Comparison of ENCODE assay signal across 14 mouse cellular contexts in the genomic region with DNA sequence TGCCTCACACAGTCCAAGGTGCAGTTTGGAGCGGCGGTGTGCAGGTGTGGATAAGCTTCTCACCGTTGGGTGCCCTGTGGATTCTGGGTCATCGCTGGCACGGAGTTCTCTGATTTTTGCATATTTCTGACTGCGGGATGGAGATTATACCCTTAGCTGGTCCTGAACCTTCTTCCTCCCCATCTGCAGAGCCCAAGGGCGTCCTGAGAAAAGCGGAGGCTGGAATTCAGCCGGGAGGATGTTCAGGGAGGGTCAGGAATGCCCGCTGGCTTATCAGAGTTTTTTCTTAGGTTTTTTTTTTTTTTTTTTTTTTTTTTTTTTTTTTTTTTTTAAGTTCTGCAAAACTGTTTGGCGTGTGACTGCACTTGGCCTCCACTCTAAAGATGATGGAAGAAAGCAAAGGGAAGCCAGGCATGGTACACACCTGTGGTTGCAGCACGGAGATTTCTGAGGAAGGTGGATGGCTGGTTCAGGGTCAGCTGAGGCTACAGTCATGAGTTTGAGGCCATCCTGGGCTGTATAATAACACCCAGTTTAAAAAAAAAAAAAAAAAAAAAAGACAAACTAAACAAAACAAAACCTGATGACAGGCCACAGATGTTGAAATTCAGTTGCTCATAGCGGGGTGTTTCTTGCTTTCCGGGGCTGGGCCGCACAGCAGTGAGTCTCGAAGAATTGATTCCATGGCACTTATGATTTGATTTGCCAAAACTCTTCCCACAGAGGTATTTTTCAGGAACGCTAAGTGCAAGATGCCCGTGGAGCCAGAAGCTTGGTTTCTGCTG. TPM values are rescaled to one million over a fixed set of nuclear protein-coding genes. Genes with fewer than 3 reads are reported as not detected.
DNase-seq lines count a peak whose midpoint lies in the region; ATAC-seq and TF ChIP-seq lines count a peak whose summit lies in the region.
"Had no signal": no experiment of that assay in that cellular context is flagged by ENCODE, and none has a peak within 500 bp of the region (broad histone marks: within the 10 kb centered on the region; RNA-seq: fewer than 3 reads in every experiment).

No protein-coding gene starts in this region.

- intact Hi-C loops in gastrocnemius, adult 2 months (cut with DNase I): no loop called here

- no peaks in the 10 kb centered on the region for H3K9me3 ChIP-seq in kidney, embryonic 15.5 days (replicated peaks)
- H3K9me3 ChIP-seq: embryonic facial prominence, embryonic 12.5 days had no signal

- no peak for DNase-seq in gastrocnemius, adult 2 months
- DNase-seq in gastrocnemius, adult 8-10 months (ENCODE audit: low spot score in 2 of 2): no peak
- DNase-seq in kidney, adult 2 months: peak; percentile 41
- peak; percentile 87 for DNase-seq in 3T3-L1 (ENCODE audit: low read depth, low spot score)
- DNase-seq in cerebellum, adult 18-20 months: no peak
- no peak for DNase-seq in urinary bladder, postnatal 10 days (ENCODE audit: low spot score)
- DNase-seq: adrenal gland, postnatal 10 days; cerebellum, postnatal 25 days; liver; right cerebral cortex, postnatal 14 days had no signal

- H3K4me3 ChIP-seq in gastrocnemius, adult 2 months: 0 out of 2 replicates have a peak overlapping the region, but pooled peaks have one; percentile 0
- H3K4me3 ChIP-seq in kidney, adult 2 months (ENCODE audit: insufficient read depth, low read depth, low read length): no peak overlapping the region
- no peak overlapping the region for H3K4me3 ChIP-seq in kidney, embryonic 15.5 days (replicated peaks)
- no peak overlapping the region for H3K4me3 ChIP-seq in bone marrow macrophage, adult 2 months (ENCODE audit: insufficient read depth, low read length)
- H3K4me3 ChIP-seq: embryonic facial prominence, embryonic 12.5 days had no signal

- no peaks in the 10 kb centered on the region for H3K4me1 ChIP-seq in kidney, adult 2 months (ENCODE audit: control insufficient read depth, insufficient read depth, low read length)
- H3K4me1 ChIP-seq in kidney, embryonic 15.5 days: no peaks in the 10 kb centered on the region; the same call in 1 of the 2 replicates
- peaks cover 33% of the 10 kb centered on the region for H3K4me1 ChIP-seq in bone marrow macrophage, adult 2 months (ENCODE audit: control insufficient read depth, insufficient read depth, low read length)

- TF ChIP-seq POLR2A in kidney, adult 2 months (IDR thresholded peaks at IDR 0.05; ENCODE audit: low read depth, low read length): no peak
- TF ChIP-seq POLR2A in bone marrow macrophage, adult 2 months (IDR thresholded peaks at IDR 0.05; ENCODE audit: borderline replicate concordance, low read depth, low read length): no peak

- no peak for ATAC-seq in kidney, embryonic 15.5 days (replicated peaks; ENCODE audit: low FRiP score)
- ATAC-seq: hindbrain, embryonic 16.5 days had no signal

- no peaks in the 10 kb centered on the region for H3K36me3 ChIP-seq in kidney, adult 2 months (ENCODE audit: control insufficient read depth, insufficient read depth, low read length)
- no peaks in the 10 kb centered on the region for H3K36me3 ChIP-seq in kidney, embryonic 15.5 days
- H3K36me3 ChIP-seq: embryonic facial prominence, embryonic 12.5 days had no signal

- no peak for TF ChIP-seq CTCF in gastrocnemius, adult 2 months (IDR thresholded peaks at IDR 0.05)
- no peak for TF ChIP-seq CTCF in kidney, adult 2 months (conservative IDR thresholded peaks at IDR 0.05; ENCODE audit: insufficient read depth, insufficient read length, low read depth, low read length)
- TF ChIP-seq CTCF in bone marrow macrophage, adult 2 months (IDR thresholded peaks at IDR 0.05; ENCODE audit: low read depth, low read length): no peak

- H3K27me3 ChIP-seq in kidney, adult 2 months (replicated peaks; ENCODE audit: control insufficient read depth, insufficient read depth, low read length): no peaks in the 10 kb centered on the region
- H3K27me3 ChIP-seq in kidney, embryonic 15.5 days: no peaks in the 10 kb centered on the region
- H3K27me3 ChIP-seq: embryonic facial prominence, embryonic 12.5 days had no signal

- peak overlapping the region; percentile 35 for H3K27ac ChIP-seq in gastrocnemius, adult 2 months
- H3K27ac ChIP-seq in kidney, adult 2 months (ENCODE audit: insufficient read depth, low read depth, low read length): no peak overlapping the region
- no peak overlapping the region for H3K27ac ChIP-seq in kidney, embryonic 15.5 days
- H3K27ac ChIP-seq in bone marrow macrophage, adult 2 months (ENCODE audit: insufficient read depth, low read depth, low read length): peak overlapping the region; percentile 1; the same call in 1 of the 2 replicates
- H3K27ac ChIP-seq: embryonic facial prominence, embryonic 12.5 days had no signal

- no peak overlapping the region for H3K9ac ChIP-seq in kidney, embryonic 15.5 days
- H3K9ac ChIP-seq: embryonic facial prominence, embryonic 12.5 days had no signal

- 59% methylated on average over 18 of the region's 18 CpGs for WGBS in kidney, adult 2 months
- WGBS in kidney, embryonic 15.5 days: 64% methylated on average over 18 of the region's 18 CpGs

- no peak overlapping the region for H3K4me2 ChIP-seq in kidney, embryonic 15.5 days
- H3K4me2 ChIP-seq: embryonic facial prominence, embryonic 12.5 days had no signal

RNA-seq across cellular contexts. Expression of a gene that starts 52.5 kb away (rescaled TPM):
- 100 to 1,000 TPM; 236 to 397 TPM for total RNA-seq in gastrocnemius, adult 2 months (2021)
- total RNA-seq in gastrocnemius, adult 8-10 months (2022): 100 to 1,000 TPM; 249 to 283 (median 262) TPM
- polyA plus RNA-seq in kidney, adult 2 months (2012; rRNA removed): 115 and 121 TPM in 2 replicates
- polyA plus RNA-seq in kidney, embryonic 15.5 days (2015; fragmentation: Nextera tagmentation; extraction: Ambion mirVana): 23.2 and 25.6 TPM in 2 replicates
- polyA plus RNA-seq in bone marrow macrophage, adult 2 months (2012; ENCODE audit: insufficient read depth, insufficient read length, missing spikeins): 185 and 255 TPM in 2 replicates

Comparison
In these comparisons a context has a peak if more than half of its experiments do, and no peak if none do; other contexts are left out.
1. DNase-seq: peak in kidney, adult 2 months (single experiment) and 3T3-L1 (single experiment); none in gastrocnemius, adult 2 months (single experiment), gastrocnemius, adult 8-10 months (0 of 2), cerebellum, adult 18-20 months (0 of 2) and urinary bladder, postnatal 10 days (single experiment).
2. H3K27ac ChIP-seq: peak in gastrocnemius, adult 2 months (single experiment) and bone marrow macrophage, adult 2 months (single experiment); none in kidney, adult 2 months (single experiment) and kidney, embryonic 15.5 days (single experiment).